Mouse (Mus musculus) midbrain, embryonic 15.5 days (tissue): ENCODE data around the gene Plcb2. TPM values are rescaled to one million over a fixed set of nuclear protein-coding genes. Genes with fewer than 3 reads are reported as not detected.

ENCODE experiments used
- ATAC-seq: fragments of 200-750 bp; cut with Nextera tagmentation; replicated peaks from 2 replicates; pipeline ENCODE4 v1.8.0; 2017; ENCODE audit warnings: moderate TSS enrichment
- H3K27ac ChIP-seq: fragments of 300-500 bp; sonication (generic); 2 replicates; pipeline ENCODE4 v1.5.1; 2015; ENCODE audit warnings: mild to moderate bottlenecking, inconsistent platforms
- H3K27me3 ChIP-seq: fragments of 300-500 bp; sonication (generic); replicated peaks from 2 replicates; pipeline ENCODE4 v1.6.1; 2015; ENCODE audit warnings: inconsistent platforms
- H3K36me3 ChIP-seq: fragments of 300-500 bp; sonication (generic); replicated peaks from 2 replicates; pipeline ENCODE4 v1.6.1; 2015; ENCODE audit warnings: inconsistent platforms
- H3K4me1 ChIP-seq: fragments of 300-500 bp; sonication (generic); 2 replicates; pipeline ENCODE4 v1.6.1; 2015; ENCODE audit warnings: inconsistent platforms
- H3K4me2 ChIP-seq: fragments of 300-500 bp; sonication (generic); 2 replicates; pipeline ENCODE4 v1.6.1; 2015; ENCODE audit warnings: inconsistent platforms, mild to moderate bottlenecking, moderate library complexity
- H3K4me3 ChIP-seq: fragments of 300-500 bp; sonication (generic); 2 replicates; pipeline ENCODE4 v1.5.1; 2015; ENCODE audit warnings: mild to moderate bottlenecking, inconsistent platforms
- H3K9ac ChIP-seq: fragments of 300-500 bp; sonication (generic); 2 replicates; pipeline ENCODE4 v1.6.1; 2015; ENCODE audit warnings: mild to moderate bottlenecking, inconsistent platforms
- H3K9me3 ChIP-seq: fragments of 300-500 bp; sonication (generic); 2 replicates; pipeline ENCODE4 v1.6.1; 2016; ENCODE audit warnings: inconsistent platforms
- WGBS: fragments of 180-500 bp; shearing (Covaris S2); methylation state at CpG from one replicate; pipeline ENCODE4 v1.1.7; 2015; ENCODE audit warnings: mixed read lengths; 5-methylcytosine and 5-hydroxymethylcytosine counted together
- polyA plus RNA-seq: library from polyadenylated mRNA; unstranded; fragments of >200 nt; fragmentation: Nextera tagmentation; extraction: Ambion mirVana; gene quantifications from 2 replicates; pipeline ENCODE4 v1.2.1, GENCODE M21; 2015

The Plcb2 gene
- polyA plus RNA-seq, 1 experiment from 2014 or later: 0.71 TPM

DNA sequence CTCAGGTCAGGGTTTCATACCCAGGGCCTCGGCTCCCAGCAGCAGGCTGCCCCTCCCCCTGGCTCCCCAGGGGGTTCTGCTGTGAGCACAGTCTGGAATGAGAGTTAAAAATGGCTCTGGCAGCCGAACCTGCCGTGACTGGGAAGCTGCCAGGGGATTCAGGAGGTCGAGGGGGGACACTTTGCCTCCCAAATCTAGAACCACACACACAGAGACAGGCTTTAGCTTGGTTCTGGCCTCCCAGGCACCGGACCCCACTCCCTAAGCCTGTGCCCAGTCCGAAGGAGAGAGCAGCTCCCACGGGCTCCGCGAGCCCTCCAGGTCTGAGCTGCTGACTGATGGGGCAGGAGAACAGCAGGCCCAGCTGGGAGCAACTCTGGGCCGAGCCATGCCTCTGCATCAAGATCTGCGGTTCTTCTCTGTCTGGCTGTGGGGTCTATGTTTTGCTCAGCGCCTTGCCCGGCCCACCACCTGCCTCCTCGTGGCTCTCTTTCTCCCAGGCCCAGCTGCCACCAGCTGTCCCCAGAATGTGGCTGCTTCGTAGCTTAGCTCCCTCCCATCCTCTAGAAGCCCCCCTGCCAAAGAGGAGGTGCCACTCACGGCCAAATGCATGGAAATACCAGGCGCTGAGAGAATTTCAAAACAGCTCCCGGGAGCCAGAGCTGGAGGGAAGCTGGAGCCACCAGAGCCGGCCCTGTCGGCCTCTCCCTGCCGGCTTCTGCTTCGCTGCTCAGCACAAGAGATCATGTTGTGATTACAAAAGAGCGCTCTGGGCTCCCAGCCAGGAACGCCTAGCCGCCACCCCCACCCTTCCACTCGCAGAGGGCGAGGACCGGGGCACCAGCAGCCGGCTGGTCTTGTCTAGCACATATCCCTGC is 33.9 kb upstream of the Plcb2 start, which contains the start of gene Ccdc9b:
TSS of gene Ccdc9b (minus strand) at position 756 of the 878 bp plus-strand sequence.
- H3K36me3 ChIP-seq: no peaks in the 10 kb centered on the region
- 5% methylated on average over 29 of the region's 29 CpGs for WGBS
- H3K9me3 ChIP-seq: no peaks in the 10 kb centered on the region
- H3K4me1 ChIP-seq: peaks cover 29% of the 10 kb centered on the region
- peak within 1 kb of the TSS; percentile 14; the same call in 1 of the 2 replicates for H3K4me3 ChIP-seq
- H3K4me2 ChIP-seq: peak within 1 kb of the TSS; percentile 38
- H3K27me3 ChIP-seq: no peaks in the 10 kb centered on the region; the same call in 1 of the 2 replicates
- peak within 1 kb of the TSS; percentile 38; the same call in 1 of the 2 replicates for H3K9ac ChIP-seq
- peak within 1 kb of the TSS; percentile 89 for H3K27ac ChIP-seq
- peak; percentile 69 for ATAC-seq

DNA sequence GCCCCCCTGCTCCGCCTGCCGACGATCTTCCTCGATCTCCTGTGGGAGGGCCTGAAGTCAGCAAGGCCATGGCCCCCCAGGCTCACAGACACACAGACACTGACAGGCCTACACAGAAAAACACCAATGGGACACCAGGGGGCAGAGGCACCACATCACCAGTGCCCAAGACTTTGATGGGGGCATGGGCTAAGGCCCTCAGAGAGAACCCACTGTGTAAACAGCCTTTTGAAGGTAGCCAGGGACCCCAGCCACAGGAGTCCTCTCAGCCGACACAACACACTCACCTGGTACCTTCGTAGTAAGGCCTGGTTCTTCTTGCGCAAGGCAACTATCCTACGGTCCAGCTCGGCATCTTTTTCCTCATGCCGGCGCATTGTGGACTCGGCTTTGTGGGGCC is 33.1 kb upstream of the Plcb2 start:
- ATAC-seq: no peak
- Histone ChIP-seq H3K4me2 (peak overlapping the region; percentile 38; the same call in 1 of the 2 replicates), H3K36me3 (no peaks in the 10 kb centered on the region), H3K4me1 (peaks cover 29% of the 10 kb centered on the region), H3K4me3 (no peak overlapping the region), H3K9ac (no peak overlapping the region), H3K27me3 (no peaks in the 10 kb centered on the region; the same call in 1 of the 2 replicates), H3K9me3 (no peaks in the 10 kb centered on the region), H3K27ac (peak overlapping the region; percentile 89)
- WGBS: 79% methylated on average over 12 of the region's 12 CpGs

GRCm38 (mm10) chr2:118760311-118761025 is 32.2 kb upstream of the Plcb2 start:
- WGBS: 85% methylated on average over 11 of the region's 11 CpGs
- Histone ChIP-seq H3K9me3 (no peaks in the 10 kb centered on the region), H3K4me1 (peaks cover 29% of the 10 kb centered on the region), H3K36me3 (no peaks in the 10 kb centered on the region), H3K27ac (no peak overlapping the region), H3K27me3 (no peaks in the 10 kb centered on the region; the same call in 1 of the 2 replicates), H3K9ac (no peak overlapping the region), H3K4me3 (no peak overlapping the region), H3K4me2 (no peak overlapping the region)
- ATAC-seq: no peak

DNA sequence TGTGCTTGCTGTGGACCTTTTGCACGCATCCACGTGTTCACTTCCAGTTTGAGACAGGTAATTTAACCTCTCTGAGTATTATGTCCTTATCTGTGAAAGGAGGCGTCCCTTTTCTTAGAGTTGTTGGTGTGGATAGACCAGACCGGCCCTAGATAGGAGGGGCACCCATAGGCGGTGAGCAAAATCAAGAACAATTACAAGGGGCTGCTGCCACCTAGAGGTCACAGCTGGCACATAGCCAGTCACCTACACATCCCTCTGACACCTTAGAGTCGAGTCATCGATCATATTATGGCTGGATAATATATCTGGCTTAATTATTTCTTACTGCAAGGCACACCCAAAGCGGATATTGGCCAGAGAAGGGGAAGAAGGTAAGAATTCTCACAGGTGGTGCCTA is 31.6 kb upstream of the Plcb2 start:
- Histone ChIP-seq H3K4me2 (peak overlapping the region; percentile 21), H3K27me3 (no peaks in the 10 kb centered on the region; the same call in 1 of the 2 replicates), H3K9ac (no peak overlapping the region), H3K4me1 (peaks cover 29% of the 10 kb centered on the region), H3K4me3 (no peak overlapping the region), H3K9me3 (no peaks in the 10 kb centered on the region), H3K36me3 (no peaks in the 10 kb centered on the region), H3K27ac (no peak overlapping the region)
- peak; percentile 59 for ATAC-seq
- WGBS: 8% methylated on average over 8 of the region's 8 CpGs

- Histone ChIP-seq H3K9ac (no peak overlapping the region), H3K27me3 (no peaks in the 10 kb centered on the region; the same call in 1 of the 2 replicates), H3K36me3 (no peaks in the 10 kb centered on the region), H3K9me3 (no peaks in the 10 kb centered on the region), H3K4me3 (no peak overlapping the region), H3K4me2 (no peak overlapping the region), H3K27ac (no peak overlapping the region), H3K4me1 (peaks cover 6% of the 10 kb centered on the region)
- no peak for ATAC-seq
- WGBS: 78% methylated on average over 4 of the region's 4 CpGs
Measured at GRCm38 (mm10) chr2:118756103-118756502, 27.9 kb upstream of the Plcb2 start.

GRCm38 (mm10) chr2:118755407-118755806 is 27.2 kb upstream of the Plcb2 start:
- H3K4me1 ChIP-seq: peaks cover 3% of the 10 kb centered on the region; the same call in 1 of the 2 replicates
- H3K4me2 ChIP-seq: no peak overlapping the region
- no peaks in the 10 kb centered on the region for H3K9me3 ChIP-seq
- 88% methylated on average over 6 of the region's 6 CpGs for WGBS
- H3K27ac ChIP-seq: no peak overlapping the region
- no peak overlapping the region for H3K4me3 ChIP-seq
- H3K27me3 ChIP-seq: no peaks in the 10 kb centered on the region; the same call in 1 of the 2 replicates
- ATAC-seq: no peak
- no peak overlapping the region for H3K9ac ChIP-seq
- no peaks in the 10 kb centered on the region for H3K36me3 ChIP-seq

- no peak overlapping the region for H3K27ac ChIP-seq
- H3K4me3 ChIP-seq: no peak overlapping the region
- no peak overlapping the region for H3K4me2 ChIP-seq
- no peaks in the 10 kb centered on the region for H3K9me3 ChIP-seq
- no peak for ATAC-seq
- H3K36me3 ChIP-seq: no peaks in the 10 kb centered on the region
- H3K4me1 ChIP-seq: peaks cover 13% of the 10 kb centered on the region
- WGBS: 91% methylated on average over 5 of the region's 5 CpGs
- no peaks in the 10 kb centered on the region; the same call in 1 of the 2 replicates for H3K27me3 ChIP-seq
- no peak overlapping the region for H3K9ac ChIP-seq
Measured at GRCm38 (mm10) chr2:118754143-118754542, 25.9 kb upstream of the Plcb2 start.

DNA sequence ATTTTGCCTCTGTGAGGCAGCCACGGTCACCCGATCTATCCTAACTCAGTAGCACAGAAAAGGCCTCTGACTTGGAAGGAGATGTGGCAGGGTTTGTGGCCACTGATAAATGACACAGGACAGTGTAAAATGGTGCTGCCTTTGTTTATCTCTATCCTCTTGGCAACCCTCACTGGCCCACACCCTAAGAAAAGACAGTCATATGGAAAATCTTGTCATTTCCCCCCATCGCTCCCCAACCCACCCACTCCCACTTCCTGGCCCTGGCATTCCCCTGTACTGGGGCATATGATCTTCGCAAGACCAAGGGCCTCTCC is 24.5 kb upstream of the Plcb2 start:
- no peak overlapping the region for H3K9ac ChIP-seq
- H3K4me3 ChIP-seq: no peak overlapping the region
- no peaks in the 10 kb centered on the region for H3K36me3 ChIP-seq
- WGBS: 83% methylated on average over 4 of the region's 4 CpGs
- peaks cover 26% of the 10 kb centered on the region for H3K4me1 ChIP-seq
- ATAC-seq: no peak
- H3K4me2 ChIP-seq: no peak overlapping the region
- no peaks in the 10 kb centered on the region for H3K27me3 ChIP-seq
- no peak overlapping the region for H3K27ac ChIP-seq
- no peaks in the 10 kb centered on the region for H3K9me3 ChIP-seq

DNA sequence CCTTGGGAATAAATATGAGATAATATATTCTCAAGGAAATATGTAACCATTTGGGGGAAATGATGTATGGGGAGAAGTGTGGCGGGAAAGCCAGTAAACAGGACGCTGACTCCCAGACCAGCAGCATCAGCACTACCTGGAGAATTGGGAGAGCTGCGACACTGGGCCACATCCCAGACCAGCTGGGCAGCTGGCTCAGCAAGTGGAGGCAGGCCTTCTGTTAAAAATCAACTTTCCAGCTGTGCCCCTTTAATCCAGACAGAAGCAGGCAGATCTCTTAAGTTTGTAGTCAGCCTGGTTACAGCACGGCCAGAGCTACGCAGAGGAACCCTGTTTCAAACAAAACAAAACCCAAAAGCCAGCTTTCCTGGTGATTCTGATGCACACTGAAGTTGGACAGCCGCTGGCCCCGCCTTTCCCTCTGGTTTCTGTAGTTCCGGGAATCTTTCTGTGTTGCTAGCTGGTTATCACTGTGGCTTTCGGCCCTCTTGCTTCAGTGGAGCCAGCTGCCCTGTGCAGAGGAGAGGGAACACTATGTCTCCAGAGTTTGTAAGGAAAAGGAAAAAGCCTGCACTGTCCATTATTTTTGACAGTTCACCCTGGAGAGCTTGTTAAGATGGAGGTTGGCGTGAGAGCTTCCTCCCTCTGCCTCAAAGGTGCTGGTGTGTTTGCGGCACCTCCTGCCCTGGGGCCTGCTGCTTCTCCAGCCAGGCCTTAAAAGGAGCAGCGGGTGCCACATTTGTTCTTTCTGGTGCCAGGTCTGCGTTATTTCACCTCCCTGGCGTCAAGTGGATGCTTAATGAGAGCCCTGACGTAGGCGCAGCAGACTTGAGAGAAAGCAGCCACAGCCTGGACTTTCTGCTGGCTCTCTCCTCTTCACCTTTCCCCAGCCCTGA is 23.9 kb upstream of the Plcb2 start:
- ATAC-seq: no peak
- 64% methylated on average over 16 of the region's 16 CpGs for WGBS
- no peak overlapping the region for H3K27ac ChIP-seq
- H3K4me2 ChIP-seq: no peak overlapping the region
- H3K4me3 ChIP-seq: no peak overlapping the region
- H3K9ac ChIP-seq: no peak overlapping the region
- no peaks in the 10 kb centered on the region for H3K36me3 ChIP-seq
- no peaks in the 10 kb centered on the region for H3K9me3 ChIP-seq
- peaks cover 32% of the 10 kb centered on the region for H3K4me1 ChIP-seq
- no peaks in the 10 kb centered on the region for H3K27me3 ChIP-seq

DNA sequence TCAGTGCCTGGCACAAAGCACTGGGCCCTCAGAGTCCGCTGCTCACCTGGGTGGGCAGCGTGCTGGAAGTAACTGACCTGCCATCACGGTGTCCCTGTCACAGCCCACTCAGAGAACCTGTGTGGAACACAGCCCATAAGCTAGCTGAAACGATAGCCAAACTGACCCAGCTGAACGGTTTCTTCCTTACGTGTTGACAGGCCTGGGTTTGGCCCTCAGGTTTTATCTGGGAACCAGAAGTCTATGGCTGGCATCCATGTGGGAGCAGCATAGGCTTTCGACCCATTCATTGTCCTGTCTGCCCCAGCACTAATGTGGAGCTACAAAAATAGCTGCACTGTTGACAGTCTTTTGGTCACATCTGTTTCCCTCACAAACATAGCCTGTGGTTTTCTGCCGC is 22.2 kb upstream of the Plcb2 start:
- no peak overlapping the region for H3K4me3 ChIP-seq
- no peaks in the 10 kb centered on the region for H3K9me3 ChIP-seq
- H3K9ac ChIP-seq: no peak overlapping the region
- ATAC-seq: no peak
- no peaks in the 10 kb centered on the region for H3K27me3 ChIP-seq
- H3K27ac ChIP-seq: no peak overlapping the region
- no peak overlapping the region for H3K4me2 ChIP-seq
- peaks cover 39% of the 10 kb centered on the region for H3K4me1 ChIP-seq
- no peaks in the 10 kb centered on the region for H3K36me3 ChIP-seq
- WGBS: 78% methylated on average over 8 of the region's 8 CpGs

DNA sequence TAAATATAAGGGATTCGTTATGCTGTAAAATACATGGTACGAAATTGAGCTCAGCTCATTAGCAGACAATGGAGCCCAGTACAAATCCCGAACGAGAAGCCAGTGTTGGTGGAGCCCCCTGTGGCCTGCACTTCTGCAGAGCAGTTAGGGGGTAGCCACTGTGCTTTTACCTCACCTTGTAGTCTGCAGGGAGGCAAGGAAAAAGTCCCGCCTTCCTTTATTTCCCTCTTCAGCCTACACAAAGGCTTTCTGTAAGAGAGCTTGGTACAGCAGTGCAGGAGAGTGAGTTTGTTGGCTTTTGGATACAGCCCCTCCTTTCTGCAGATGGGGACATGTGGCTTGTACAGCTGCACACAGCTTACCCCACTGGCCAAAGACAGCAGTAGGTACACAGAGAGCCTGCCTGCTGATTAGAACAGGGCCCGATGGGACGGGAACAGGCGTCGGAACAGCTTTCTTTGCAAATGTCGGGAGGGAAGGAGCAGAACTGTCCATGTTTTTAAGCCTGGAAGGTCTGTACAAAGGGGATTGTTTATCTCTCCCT is 21.2 kb upstream of the Plcb2 start:
- H3K36me3 ChIP-seq: no peaks in the 10 kb centered on the region
- H3K27ac ChIP-seq: no peak overlapping the region
- 0 out of 2 replicates have a peak overlapping the region, but pooled peaks have one; percentile 0 for H3K9ac ChIP-seq
- no peak for ATAC-seq
- H3K4me1 ChIP-seq: peaks cover 48% of the 10 kb centered on the region
- no peaks in the 10 kb centered on the region for H3K27me3 ChIP-seq
- 15% methylated on average over 10 of the region's 10 CpGs for WGBS
- peak overlapping the region; percentile 13 for H3K4me2 ChIP-seq
- H3K9me3 ChIP-seq: no peaks in the 10 kb centered on the region
- no peak overlapping the region for H3K4me3 ChIP-seq
